Mouse (Mus musculus) kidney, adult 18-20 months (tissue): ENCODE measurements at regions not wholly inside any gene's neighbourhood (a gene's known extent, or its start where the extent isn't known, plus 50 kb on each side); places are given as distances from the start of the nearest gene placed in this dataset.

Experiments
- DNase-seq: peaks from one replicate; pipeline ENCODE4 v3.0.0; 2021

GRCm38 (mm10) chr8:44839504-44840209 is 95.6 kb upstream of the Fat1 start:
- DNase-seq: no peak

GRCm38 (mm10) chr8:44840646-44841045 is 94.6 kb upstream of the Fat1 start:
- no peak for DNase-seq

GRCm38 (mm10) chr8:44844362-44844761 is 90.9 kb upstream of the Fat1 start:
- DNase-seq: no peak

GRCm38 (mm10) chr8:44852223-44852622 is 83.0 kb upstream of the Fat1 start:
- peak; percentile 11 for DNase-seq

GRCm38 (mm10) chr8:44855115-44855514 is 80.1 kb upstream of the Fat1 start:
- DNase-seq: no peak

- no peak for DNase-seq
Measured at GRCm38 (mm10) chr8:44867202-44867601, 68.0 kb upstream of the Fat1 start.

GRCm38 (mm10) chr8:44867666-44868065 is 67.6 kb upstream of the Fat1 start:
- no peak for DNase-seq

GRCm38 (mm10) chr8:44877066-44877465 is 58.2 kb upstream of the Fat1 start:
- DNase-seq: no peak

GRCm38 (mm10) chr8:44878208-44878607 is 57.0 kb upstream of the Fat1 start:
- DNase-seq: no peak

- no peak for DNase-seq
Measured at GRCm38 (mm10) chr8:44879186-44879585, 56.1 kb upstream of the Fat1 start.

GRCm38 (mm10) chr8:44884399-44885006 is 50.7 kb upstream of the Fat1 start:
- no peak for DNase-seq
